ENCODE assay signal across 13 mouse cellular contexts in the genomic region with DNA sequence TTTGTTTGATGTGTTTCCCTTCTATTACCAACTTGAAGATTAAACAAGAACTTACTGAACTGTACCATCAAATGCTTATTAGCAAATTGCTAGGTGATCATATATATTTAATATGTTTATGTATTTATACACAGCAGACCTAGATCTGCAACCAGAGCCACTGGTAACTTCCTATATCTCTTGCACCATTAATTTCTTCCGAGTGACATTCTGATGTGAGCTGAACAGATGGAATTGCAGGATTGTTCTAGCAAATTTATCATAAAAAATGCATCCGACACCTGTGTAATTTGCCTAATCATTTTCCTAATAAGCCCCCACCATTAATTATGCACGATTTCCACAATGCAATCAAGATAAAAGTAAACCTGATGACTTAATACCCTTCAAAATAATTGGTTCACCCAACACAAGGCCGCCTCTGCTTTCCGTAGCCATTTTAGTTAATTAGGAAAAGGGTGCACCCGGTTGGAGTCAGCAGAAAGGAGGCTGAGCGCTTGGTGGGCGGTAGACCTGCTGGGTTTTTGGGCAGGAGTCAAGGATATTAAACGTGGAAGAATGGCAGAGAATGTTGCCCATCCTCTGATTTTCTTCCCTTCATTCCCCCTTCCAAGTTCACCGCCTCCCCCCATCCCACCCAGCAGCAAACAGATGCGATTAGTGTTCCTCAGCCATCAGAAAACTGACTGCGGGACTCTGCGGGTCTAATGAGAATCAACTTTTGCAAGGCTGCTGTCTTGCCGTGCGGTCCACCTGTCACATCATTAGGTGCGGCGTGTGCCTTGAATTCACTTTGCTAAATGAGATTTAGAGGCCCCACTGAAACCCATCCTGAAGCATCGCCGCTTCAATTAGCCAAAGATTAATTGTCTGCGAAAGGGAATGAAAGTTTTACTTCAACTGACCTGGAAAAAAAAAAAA.
A peak's percentile ranks its signal among the peaks of the same experiment; 100 is the strongest.
DNase-seq lines count a peak whose midpoint lies in the region; ATAC-seq and TF ChIP-seq lines count a peak whose summit lies in the region.
"Had no signal": no experiment of that assay in that cellular context is flagged by ENCODE, and none has a peak within 500 bp of the region (broad histone marks: within the 10 kb centered on the region; RNA-seq: fewer than 3 reads in every experiment).

No protein-coding gene starts in this region.

- 33% methylated on average over 20 of the region's 20 CpGs for WGBS in forebrain, embryonic 13.5 days
- WGBS in thymus, adult 2 months = 84% methylated on average over 20 of the region's 20 CpGs

- H3K9ac ChIP-seq in forebrain, embryonic 13.5 days = no peak overlapping the region
- H3K9ac ChIP-seq: limb, embryonic 12.5 days had no signal

- no peaks in the 10 kb centered on the region for H3K36me3 ChIP-seq in forebrain, embryonic 13.5 days (ENCODE audit: poor library complexity, severe bottlenecking)
- H3K36me3 ChIP-seq in thymus, adult 2 months (ENCODE audit: control insufficient read depth, insufficient read depth, low read length) = no peaks in the 10 kb centered on the region
- H3K36me3 ChIP-seq: limb, embryonic 12.5 days had no signal

- TF ChIP-seq CTCF in thymus, adult 2 months (IDR thresholded peaks at IDR 0.05; ENCODE audit: borderline replicate concordance, control insufficient read depth, extremely low read depth, insufficient read depth, low read length, poor library complexity) = no peak

- no peak for TF ChIP-seq POLR2A in thymus, adult 2 months (IDR thresholded peaks at IDR 0.05; ENCODE audit: control insufficient read depth, extremely low read depth, insufficient read depth, low read length, poor library complexity)

- H3K4me1 ChIP-seq in forebrain, embryonic 13.5 days = peaks cover 12% of the 10 kb centered on the region
- H3K4me1 ChIP-seq in thymus, adult 2 months (replicated peaks; ENCODE audit: control insufficient read depth, insufficient read depth, low read length) = no peaks in the 10 kb centered on the region
- H3K4me1 ChIP-seq: limb, embryonic 12.5 days had no signal

- H3K4me3 ChIP-seq in forebrain, embryonic 13.5 days = no peak overlapping the region
- no peak overlapping the region for H3K4me3 ChIP-seq in thymus, adult 2 months (ENCODE audit: control insufficient read depth, insufficient read depth, low read length)
- H3K4me3 ChIP-seq: limb, embryonic 12.5 days had no signal

- intact Hi-C loops in left cerebral cortex, postnatal 4 days (cut with DNase I) = no loop called here
- intact Hi-C loops in left cerebral cortex, postnatal 10 days (cut with DNase I) = no loop called here

- no peaks in the 10 kb centered on the region; the same call in 1 of the 2 replicates for H3K27me3 ChIP-seq in forebrain, embryonic 13.5 days
- no peaks in the 10 kb centered on the region for H3K27me3 ChIP-seq in thymus, adult 2 months (ENCODE audit: control insufficient read depth, insufficient read depth, low read length)
- H3K27me3 ChIP-seq: limb, embryonic 12.5 days had no signal

- H3K4me2 ChIP-seq in forebrain, embryonic 13.5 days = peak overlapping the region; percentile 42
- H3K4me2 ChIP-seq: limb, embryonic 12.5 days had no signal

- no peaks in the 10 kb centered on the region for H3K9me3 ChIP-seq in forebrain, embryonic 13.5 days (replicated peaks)
- H3K9me3 ChIP-seq: limb, embryonic 12.5 days had no signal

- ATAC-seq in forebrain, embryonic 13.5 days = peak; percentile 82

- peak; percentile 21 for DNase-seq in left cerebral cortex, postnatal 4 days
- no peak for DNase-seq in left cerebral cortex, postnatal 10 days (ENCODE audit: extremely low spot score in 1 of 2, low spot score in 2 of 2)
- peak; percentile 45 for DNase-seq in layer of hippocampus, adult 9-11 months
- peak; percentile 54 for DNase-seq in retina, postnatal 1 day
- no peak for DNase-seq in yolk sac, embryonic 10.5 days (ENCODE audit: low spot score)
- DNase-seq in thymus, adult 2 months = no peak
- DNase-seq: adrenal gland, adult 8-10 months; heart, adult 11 months; heart, postnatal 14 days; kidney, adult 11 months; lung, adult 2 months had no signal

- peak overlapping the region; percentile 31 for H3K27ac ChIP-seq in forebrain, embryonic 13.5 days
- no peak overlapping the region for H3K27ac ChIP-seq in thymus, adult 2 months (ENCODE audit: control insufficient read depth, insufficient read depth, low read length)
- H3K27ac ChIP-seq: limb, embryonic 12.5 days had no signal

Comparison
In these comparisons a context has a peak if more than half of its experiments do, and no peak if none do; other contexts are left out.
1. DNase-seq: peak in left cerebral cortex, postnatal 4 days (single experiment), layer of hippocampus, adult 9-11 months (single experiment) and retina, postnatal 1 day (single experiment); none in left cerebral cortex, postnatal 10 days (0 of 2), yolk sac, embryonic 10.5 days (single experiment) and thymus, adult 2 months (single experiment).